Mouse (Mus musculus): ENCODE measurements around the gene Atg2b. TPM values are rescaled to one million over a fixed set of nuclear protein-coding genes. Genes with fewer than 3 reads are reported as not detected.

Atg2b gene
- polyA plus RNA-seq, 1 experiment from 2014 or later: 26.3 TPM

DNA sequence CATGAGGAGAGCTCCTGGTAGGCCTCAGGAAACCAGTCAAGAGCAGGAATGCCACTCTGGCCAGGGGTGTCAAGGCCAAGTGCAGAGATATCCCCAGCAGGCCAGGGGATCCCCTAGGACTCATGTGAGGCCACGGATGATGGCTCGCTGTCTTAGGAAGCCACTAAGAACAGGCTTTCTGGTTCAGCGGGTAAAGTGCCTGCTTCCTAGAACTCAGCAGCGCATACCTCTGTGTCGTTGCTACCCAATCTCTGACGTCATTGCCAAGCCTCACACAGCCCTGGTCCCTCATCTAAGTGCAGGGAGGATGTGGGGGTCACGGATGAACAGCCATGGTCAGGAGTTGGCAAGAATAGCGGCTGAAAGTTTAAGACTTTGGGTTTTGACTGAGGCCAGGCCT, 87.9 kb downstream of the Atg2b start:
- no peak overlapping the region for H3K9ac ChIP-seq (ENCODE audit: low read depth, low read length)
- H3K36me3 ChIP-seq (ENCODE audit: control insufficient read depth, insufficient read depth, low read length): no peaks in the 10 kb centered on the region
- WGBS: 85% methylated on average over 8 of the region's 8 CpGs
- H3K4me3 ChIP-seq (ENCODE audit: low read depth, low read length): no peak overlapping the region
- H3K27ac ChIP-seq (ENCODE audit: low read depth, low read length): no peak overlapping the region
- DNase-seq (ENCODE audit: low spot score) (no peak), ATAC-seq (replicated peaks; ENCODE audit: low FRiP score) (no peak)
- H3K4me1 ChIP-seq (replicated peaks; ENCODE audit: control insufficient read depth, insufficient read depth, low read length): no peaks in the 10 kb centered on the region
- H3K4me2 ChIP-seq: no peak overlapping the region
- no peaks in the 10 kb centered on the region for H3K27me3 ChIP-seq (replicated peaks; ENCODE audit: control insufficient read depth, insufficient read depth, low read length)
- no peaks in the 10 kb centered on the region for H3K9me3 ChIP-seq (ENCODE audit: control insufficient read depth, low read length)

DNA sequence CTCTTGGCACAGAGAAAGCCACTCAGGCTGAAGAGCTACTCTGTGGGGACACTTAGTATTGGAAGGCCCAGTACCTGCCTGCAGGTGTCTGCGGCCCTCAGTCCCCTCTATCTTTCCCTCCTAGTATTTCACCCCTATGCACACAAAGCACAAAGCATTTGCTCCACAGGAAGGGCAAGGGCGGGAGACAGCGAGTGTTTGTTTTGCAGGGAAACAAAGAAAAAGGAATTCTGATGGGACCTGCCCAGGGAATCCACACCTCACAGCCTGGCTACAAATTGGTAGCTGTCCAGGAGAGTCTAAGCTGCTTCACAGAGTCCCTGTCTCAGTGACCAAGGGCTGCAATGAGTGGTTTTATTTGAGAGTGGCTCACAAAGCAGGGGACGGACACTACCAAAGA, 91.5 kb downstream of the Atg2b start:
- H3K4me3 ChIP-seq (ENCODE audit: low read depth, low read length): no peak overlapping the region
- no peaks in the 10 kb centered on the region for H3K36me3 ChIP-seq (ENCODE audit: control insufficient read depth, insufficient read depth, low read length)
- H3K4me1 ChIP-seq (replicated peaks; ENCODE audit: control insufficient read depth, insufficient read depth, low read length): no peaks in the 10 kb centered on the region
- WGBS: 63% methylated on average over 4 of the region's 4 CpGs
- no peaks in the 10 kb centered on the region for H3K27me3 ChIP-seq (replicated peaks; ENCODE audit: control insufficient read depth, insufficient read depth, low read length)
- no peak overlapping the region for H3K9ac ChIP-seq (ENCODE audit: low read depth, low read length)
- no peak overlapping the region for H3K27ac ChIP-seq (ENCODE audit: low read depth, low read length)
- DNase-seq (ENCODE audit: low spot score): no peak
- no peak overlapping the region for H3K4me2 ChIP-seq
- ATAC-seq (replicated peaks; ENCODE audit: low FRiP score): no peak
- H3K9me3 ChIP-seq (ENCODE audit: control insufficient read depth, low read length): no peaks in the 10 kb centered on the region

DNA sequence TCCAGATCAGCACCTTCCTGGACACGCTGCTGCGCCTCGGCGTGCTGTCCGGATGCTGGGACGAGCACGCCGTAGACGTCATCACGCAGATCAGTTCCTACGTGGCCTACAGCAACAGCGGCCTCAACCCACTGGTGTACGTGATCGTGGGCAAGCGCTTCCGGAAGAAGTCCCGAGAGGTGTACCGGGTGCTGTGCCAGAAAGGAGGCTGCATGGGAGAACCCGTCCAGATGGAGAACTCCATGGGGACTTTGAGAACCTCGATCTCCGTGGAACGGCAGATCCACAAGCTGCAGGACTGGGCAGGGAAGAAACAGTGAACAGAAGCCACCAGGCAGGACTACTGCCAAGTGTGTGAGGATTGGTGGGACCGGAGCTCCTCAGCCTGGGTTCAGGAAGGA, 92.7 kb downstream of the Atg2b start:
- 89% methylated on average over 23 of the region's 23 CpGs for WGBS
- Histone ChIP-seq H3K4me1 (replicated peaks; ENCODE audit: control insufficient read depth, insufficient read depth, low read length) (no peaks in the 10 kb centered on the region), H3K27me3 (replicated peaks; ENCODE audit: control insufficient read depth, insufficient read depth, low read length) (no peaks in the 10 kb centered on the region), H3K9ac (ENCODE audit: low read depth, low read length) (no peak overlapping the region), H3K27ac (ENCODE audit: low read depth, low read length) (no peak overlapping the region), H3K4me3 (ENCODE audit: low read depth, low read length) (no peak overlapping the region), H3K36me3 (ENCODE audit: control insufficient read depth, insufficient read depth, low read length) (no peaks in the 10 kb centered on the region), H3K9me3 (ENCODE audit: control insufficient read depth, low read length) (no peaks in the 10 kb centered on the region), H3K4me2 (no peak overlapping the region)
- ATAC-seq (replicated peaks; ENCODE audit: low FRiP score): no peak
- no peak for DNase-seq (ENCODE audit: low spot score)

DNA sequence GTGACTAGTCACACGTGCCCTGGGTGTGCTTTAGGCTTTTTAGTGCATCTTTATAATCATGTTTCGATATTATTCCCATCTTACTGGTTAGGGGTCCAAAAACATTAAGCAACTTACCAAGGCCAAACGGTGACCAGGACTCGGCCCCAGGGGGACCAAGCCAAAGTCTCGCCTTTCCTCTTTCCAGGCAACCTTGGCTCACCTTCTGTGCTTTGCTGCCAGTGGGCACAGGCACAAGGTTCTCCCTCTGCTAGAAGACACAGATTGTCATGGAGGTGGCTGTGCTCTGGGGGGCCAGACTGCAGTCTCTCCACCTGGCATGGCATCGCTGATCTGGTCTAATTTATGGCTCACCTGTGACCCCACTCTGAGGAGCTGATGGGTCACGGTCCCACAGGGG, 94.2 kb downstream of the Atg2b start:
- Histone ChIP-seq H3K27ac (ENCODE audit: low read depth, low read length) (no peak overlapping the region), H3K4me1 (replicated peaks; ENCODE audit: control insufficient read depth, insufficient read depth, low read length) (no peaks in the 10 kb centered on the region), H3K9ac (ENCODE audit: low read depth, low read length) (no peak overlapping the region), H3K4me3 (ENCODE audit: low read depth, low read length) (no peak overlapping the region), H3K4me2 (no peak overlapping the region), H3K36me3 (ENCODE audit: control insufficient read depth, insufficient read depth, low read length) (no peaks in the 10 kb centered on the region), H3K9me3 (ENCODE audit: control insufficient read depth, low read length) (no peaks in the 10 kb centered on the region), H3K27me3 (replicated peaks; ENCODE audit: control insufficient read depth, insufficient read depth, low read length) (peaks cover 4% of the 10 kb centered on the region; the same call in 1 of the 2 replicates)
- WGBS: 79% methylated on average over 7 of the region's 7 CpGs
- DNase-seq (ENCODE audit: low spot score) (no peak), ATAC-seq (replicated peaks; ENCODE audit: low FRiP score) (no peak)

DNA sequence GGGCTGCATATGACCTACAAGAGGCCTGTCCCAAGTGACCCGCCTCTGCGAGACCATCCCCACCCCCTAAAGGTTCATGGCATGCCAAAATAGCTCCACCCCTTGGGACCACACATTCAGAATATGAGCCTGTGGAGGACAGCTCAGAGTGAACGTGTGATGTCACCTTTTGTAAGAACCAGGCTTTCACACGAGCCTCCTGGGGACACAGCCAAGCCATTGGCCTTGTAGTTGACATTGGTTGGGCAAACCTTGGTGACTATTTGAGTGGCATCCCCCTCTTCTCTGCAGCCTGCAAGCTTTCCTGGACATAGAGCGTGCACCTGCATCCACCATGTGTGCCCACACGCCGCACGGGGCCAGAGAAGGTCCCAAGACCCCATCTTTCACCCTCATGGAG, 97.5 kb downstream of the Atg2b start:
- WGBS: 80% methylated on average over 8 of the region's 8 CpGs

DNA sequence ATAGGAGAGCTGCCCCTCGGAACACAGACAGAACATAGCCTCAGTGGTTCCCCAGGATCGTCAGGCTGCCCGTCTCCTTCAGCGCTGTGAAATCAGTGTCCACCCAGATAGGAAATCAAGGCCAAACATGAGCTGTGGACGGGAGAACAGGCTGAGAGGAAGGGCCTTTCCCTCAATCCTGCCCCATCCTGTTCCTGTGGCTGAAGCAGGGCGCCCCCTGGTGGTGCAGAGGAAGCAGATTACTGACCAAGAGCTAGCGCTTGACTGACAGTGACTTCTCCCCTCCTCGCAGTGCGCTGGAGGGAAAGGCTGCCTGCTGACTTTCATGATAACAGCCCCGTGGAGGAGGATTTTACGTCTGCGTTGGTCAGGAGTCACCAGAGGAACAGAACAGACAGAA, 100.2 kb downstream of the Atg2b start:
- 9% methylated on average over 12 of the region's 12 CpGs for WGBS
- ATAC-seq (replicated peaks; ENCODE audit: low FRiP score) (peak; percentile 42; the same call in 1 of the 2 replicates), DNase-seq (ENCODE audit: low spot score) (peak; percentile 62)
- Histone ChIP-seq H3K36me3 (ENCODE audit: control insufficient read depth, insufficient read depth, low read length) (no peaks in the 10 kb centered on the region), H3K4me2 (no peak overlapping the region), H3K27ac (ENCODE audit: low read depth, low read length) (no peak overlapping the region), H3K9ac (ENCODE audit: low read depth, low read length) (no peak overlapping the region), H3K4me1 (replicated peaks; ENCODE audit: control insufficient read depth, insufficient read depth, low read length) (peaks cover 9% of the 10 kb centered on the region), H3K27me3 (replicated peaks; ENCODE audit: control insufficient read depth, insufficient read depth, low read length) (peaks cover 4% of the 10 kb centered on the region; the same call in 1 of the 2 replicates), H3K4me3 (ENCODE audit: low read depth, low read length) (no peak overlapping the region), H3K9me3 (ENCODE audit: control insufficient read depth, low read length) (no peaks in the 10 kb centered on the region)

More for the DNA sequence above, 97.5 kb downstream of the Atg2b start:
- Histone ChIP-seq H3K27ac (ENCODE audit: low read depth, low read length) (no peak overlapping the region), H3K27me3 (replicated peaks; ENCODE audit: control insufficient read depth, insufficient read depth, low read length) (peaks cover 4% of the 10 kb centered on the region; the same call in 1 of the 2 replicates), H3K9ac (ENCODE audit: low read depth, low read length) (no peak overlapping the region), H3K4me1 (replicated peaks; ENCODE audit: control insufficient read depth, insufficient read depth, low read length) (peaks cover 9% of the 10 kb centered on the region), H3K9me3 (ENCODE audit: control insufficient read depth, low read length) (no peaks in the 10 kb centered on the region), H3K4me3 (ENCODE audit: low read depth, low read length) (no peak overlapping the region), H3K4me2 (no peak overlapping the region), H3K36me3 (ENCODE audit: control insufficient read depth, insufficient read depth, low read length) (no peaks in the 10 kb centered on the region)
- DNase-seq (ENCODE audit: low spot score): no peak
- ATAC-seq (replicated peaks; ENCODE audit: low FRiP score): no peak

DNA sequence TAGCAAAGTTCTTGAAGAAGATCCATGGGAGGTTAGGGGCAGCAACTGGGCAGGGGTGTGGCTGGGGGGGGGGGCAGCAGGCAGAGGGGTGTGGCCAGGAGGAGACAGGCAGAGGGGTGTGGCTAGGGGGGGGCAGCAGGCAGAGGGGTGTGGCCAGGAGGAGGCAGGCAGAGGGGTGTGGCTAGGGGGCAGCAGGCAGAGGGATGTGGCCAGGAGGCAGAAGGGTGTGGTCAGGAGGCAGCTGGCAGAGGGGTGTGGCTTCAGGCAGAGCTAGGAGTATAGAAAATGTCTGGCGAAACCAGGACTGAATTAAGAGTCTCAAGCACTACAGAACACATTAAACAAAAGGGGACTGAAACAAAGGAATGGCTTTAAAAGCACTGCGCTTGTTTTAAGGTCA, 101.5 kb downstream of the Atg2b start:
- DNase-seq (ENCODE audit: low spot score) (no peak), ATAC-seq (replicated peaks; ENCODE audit: low FRiP score) (peak; percentile 84)
- Histone ChIP-seq H3K9ac (ENCODE audit: low read depth, low read length) (no peak overlapping the region), H3K4me1 (replicated peaks; ENCODE audit: control insufficient read depth, insufficient read depth, low read length) (peaks cover 9% of the 10 kb centered on the region), H3K27ac (ENCODE audit: low read depth, low read length) (no peak overlapping the region), H3K4me2 (peak overlapping the region; percentile 34), H3K27me3 (replicated peaks; ENCODE audit: control insufficient read depth, insufficient read depth, low read length) (peaks cover 4% of the 10 kb centered on the region; the same call in 1 of the 2 replicates), H3K9me3 (ENCODE audit: control insufficient read depth, low read length) (no peaks in the 10 kb centered on the region), H3K36me3 (ENCODE audit: control insufficient read depth, insufficient read depth, low read length) (no peaks in the 10 kb centered on the region), H3K4me3 (ENCODE audit: low read depth, low read length) (no peak overlapping the region)
- 22% methylated on average over 2 of the region's 2 CpGs for WGBS

DNA sequence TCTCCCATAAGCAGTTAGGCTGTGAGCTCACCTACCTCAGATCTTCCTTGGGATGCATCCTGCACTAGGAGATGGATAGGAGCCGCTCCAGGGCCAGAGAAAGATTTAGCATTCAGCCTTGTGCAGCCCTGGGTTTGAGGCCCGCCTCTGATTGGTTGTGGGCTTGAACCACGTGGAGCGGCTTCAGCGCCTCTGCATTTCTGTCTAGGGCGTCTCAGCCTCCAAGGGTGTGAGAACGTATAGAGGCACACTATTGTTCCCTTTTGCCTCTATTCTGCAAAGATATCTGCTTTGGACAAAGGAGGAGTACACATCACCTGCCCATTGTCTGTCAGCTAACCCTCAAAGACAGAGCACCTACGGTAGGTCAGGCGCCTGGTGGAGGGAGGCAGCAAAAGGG, 102.5 kb downstream of the Atg2b start:
- 59% methylated on average over 9 of the region's 9 CpGs for WGBS
- ATAC-seq (replicated peaks; ENCODE audit: low FRiP score): no peak
- H3K9ac ChIP-seq (ENCODE audit: low read depth, low read length): no peak overlapping the region

DNA sequence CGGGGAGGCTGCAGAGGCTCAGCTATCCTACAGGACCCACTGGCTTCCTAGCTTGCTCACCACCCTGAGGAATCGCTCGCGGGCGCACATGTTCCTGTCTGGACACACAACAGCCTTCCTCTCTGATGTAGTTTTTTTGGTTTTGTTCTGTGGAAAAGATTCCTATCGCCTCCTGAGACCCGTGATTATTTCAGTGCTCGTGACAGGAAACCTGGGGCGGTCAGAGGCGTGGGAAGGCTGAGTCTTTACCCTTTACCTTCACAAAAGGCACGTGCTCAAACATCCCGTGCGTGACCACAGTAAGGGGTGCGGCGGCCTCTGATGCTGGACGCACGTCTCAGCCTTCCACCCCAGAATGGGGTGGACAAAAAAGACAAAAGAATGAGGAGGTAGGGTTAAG, 104.5 kb downstream of the Atg2b start:
- Histone ChIP-seq H3K27ac (ENCODE audit: low read depth, low read length) (no peak overlapping the region), H3K9me3 (ENCODE audit: control insufficient read depth, low read length) (no peaks in the 10 kb centered on the region), H3K36me3 (ENCODE audit: control insufficient read depth, insufficient read depth, low read length) (no peaks in the 10 kb centered on the region), H3K4me3 (ENCODE audit: low read depth, low read length) (no peak overlapping the region), H3K4me1 (replicated peaks; ENCODE audit: control insufficient read depth, insufficient read depth, low read length) (peaks cover 9% of the 10 kb centered on the region), H3K9ac (ENCODE audit: low read depth, low read length) (no peak overlapping the region), H3K4me2 (no peak overlapping the region), H3K27me3 (replicated peaks; ENCODE audit: control insufficient read depth, insufficient read depth, low read length) (no peaks in the 10 kb centered on the region)
- 71% methylated on average over 17 of the region's 17 CpGs for WGBS
- ATAC-seq (replicated peaks; ENCODE audit: low FRiP score) (no peak), DNase-seq (ENCODE audit: low spot score) (no peak)

More for the DNA sequence above, 102.5 kb downstream of the Atg2b start:
- Histone ChIP-seq H3K4me2 (no peak overlapping the region), H3K4me1 (replicated peaks; ENCODE audit: control insufficient read depth, insufficient read depth, low read length) (peaks cover 9% of the 10 kb centered on the region), H3K36me3 (ENCODE audit: control insufficient read depth, insufficient read depth, low read length) (no peaks in the 10 kb centered on the region), H3K4me3 (ENCODE audit: low read depth, low read length) (no peak overlapping the region), H3K27me3 (replicated peaks; ENCODE audit: control insufficient read depth, insufficient read depth, low read length) (peaks cover 4% of the 10 kb centered on the region; the same call in 1 of the 2 replicates), H3K27ac (ENCODE audit: low read depth, low read length) (no peak overlapping the region), H3K9me3 (ENCODE audit: control insufficient read depth, low read length) (no peaks in the 10 kb centered on the region)
- no peak for DNase-seq (ENCODE audit: low spot score)
